Mouse (Mus musculus) ovary, adult 10 weeks (tissue): ENCODE data around the gene Inava. TPM values are rescaled to one million over a fixed set of nuclear protein-coding genes. Genes with fewer than 3 reads are reported as not detected.

Source experiments
- polyA plus RNA-seq: library from polyadenylated mRNA; stranded (reverse); fragments of 350-450 nt; fragmentation: Illumina TruSeq; extraction: RNeasy Lipid Tissue Mini Kit (QIAGEN cat#74804); gene quantifications from one replicate; pipeline ENCODE4 v1.2.3, GENCODE M21; 2014

Inava gene
- polyA plus RNA-seq, result 0.20 TPM

GRCm38 (mm10) chr1:136233892-136234594 lies at the start of gene Inava:
Gene Inava (minus strand): TSS chr1:136234264.

GRCm38 (mm10) chr1:136260635-136261238 lies 26.7 kb upstream of the Inava start, which contains the start of gene Gpr25:
Gene Gpr25 (minus strand): TSS chr1:136260873.

GRCm38 (mm10) chr1:136212803-136213202 lies 21.3 kb downstream of the Inava start, which contains the start of gene Mroh3:
Gene Mroh3 (minus strand): TSS chr1:136212828.

Other genes starting within 250 kb of the Inava start
- not detected for gene Igfn1, start 227.9 kb downstream of the Inava start, polyA plus RNA-seq
- 5.3 TPM for gene Tmem9, start 226.1 kb downstream of the Inava start, polyA plus RNA-seq
- not detected for gene Ascl5, start 183.5 kb downstream of the Inava start, polyA plus RNA-seq
- gene Cacna1s, start 181.5 kb downstream of the Inava start, polyA plus RNA-seq, result not detected
- 0.17 TPM for gene Kif21b, start 102.9 kb downstream of the Inava start, polyA plus RNA-seq
- not detected for gene Mroh3, start 21.4 kb downstream of the Inava start, polyA plus RNA-seq
- gene Gpr25, start 26.6 kb upstream of the Inava start, polyA plus RNA-seq, result not detected
- 85.5 TPM for gene Camsap2, start 111.8 kb upstream of the Inava start, polyA plus RNA-seq
- 4.8 TPM for gene Ddx59, start 181.0 kb upstream of the Inava start, polyA plus RNA-seq
- gene Kif14, start 232.1 kb upstream of the Inava start, polyA plus RNA-seq, result 6.6 TPM